Mouse (Mus musculus): Measurements from ENCODE around the gene Lmf1. TPM values are rescaled to one million over a fixed set of nuclear protein-coding genes. Genes with fewer than 3 reads are reported as not detected.

Lmf1 gene
- polyA plus RNA-seq, 1 experiment from 2014 or later, result 32.7 TPM

GRCm38 (mm10) chr17:25612537-25612936 lies 33.7 kb downstream of the Lmf1 start:
- Histone ChIP-seq H3K9me3 (ENCODE audit: low read length) (no peaks in the 10 kb centered on the region), H3K4me2 (replicated peaks; ENCODE audit: low read depth, low read length) (no peak overlapping the region), H3K4me1 (ENCODE audit: insufficient read depth, low read length) (peaks cover 24% of the 10 kb centered on the region), H3K4me3 (ENCODE audit: low read length) (no peak overlapping the region), H3K36me3 (ENCODE audit: insufficient read depth, low read length) (0 out of 2 replicates have a peak, but pooled peaks cover 10% of the 10 kb centered on the region), H3K9ac (replicated peaks; ENCODE audit: low read length) (no peak overlapping the region), H3K27ac (ENCODE audit: low read length) (no peak overlapping the region), H3K27me3 (ENCODE audit: insufficient read depth, low read length) (no peaks in the 10 kb centered on the region)
- no peak for ATAC-seq (ENCODE audit: low FRiP score, low TSS enrichment)
- WGBS, result 73% methylated on average over 9 of the region's 9 CpGs

GRCm38 (mm10) chr17:25613323-25613722 lies 34.4 kb downstream of the Lmf1 start:
- Histone ChIP-seq H3K36me3 (ENCODE audit: insufficient read depth, low read length) (0 out of 2 replicates have a peak, but pooled peaks cover 10% of the 10 kb centered on the region), H3K4me2 (replicated peaks; ENCODE audit: low read depth, low read length) (no peak overlapping the region), H3K27me3 (ENCODE audit: insufficient read depth, low read length) (no peaks in the 10 kb centered on the region), H3K4me3 (ENCODE audit: low read length) (no peak overlapping the region), H3K27ac (ENCODE audit: low read length) (no peak overlapping the region), H3K9ac (replicated peaks; ENCODE audit: low read length) (no peak overlapping the region), H3K4me1 (ENCODE audit: insufficient read depth, low read length) (peaks cover 24% of the 10 kb centered on the region), H3K9me3 (ENCODE audit: low read length) (no peaks in the 10 kb centered on the region)
- 93% methylated on average over 6 of the region's 6 CpGs for WGBS
- ATAC-seq (ENCODE audit: low FRiP score, low TSS enrichment), result no peak

- WGBS, result 91% methylated on average over 10 of the region's 10 CpGs
- Histone ChIP-seq H3K36me3 (ENCODE audit: insufficient read depth, low read length) (0 out of 2 replicates have a peak, but pooled peaks cover 10% of the 10 kb centered on the region), H3K9ac (replicated peaks; ENCODE audit: low read length) (no peak overlapping the region), H3K27ac (ENCODE audit: low read length) (no peak overlapping the region), H3K4me3 (ENCODE audit: low read length) (no peak overlapping the region), H3K9me3 (ENCODE audit: low read length) (no peaks in the 10 kb centered on the region), H3K27me3 (ENCODE audit: insufficient read depth, low read length) (no peaks in the 10 kb centered on the region), H3K4me1 (ENCODE audit: insufficient read depth, low read length) (peaks cover 14% of the 10 kb centered on the region), H3K4me2 (replicated peaks; ENCODE audit: low read depth, low read length) (no peak overlapping the region)
- no peak for ATAC-seq (ENCODE audit: low FRiP score, low TSS enrichment)
These were observed 36.0 kb downstream of the Lmf1 start for GRCm38 (mm10) chr17:25614723-25615510.

- no peak overlapping the region for H3K27ac ChIP-seq (ENCODE audit: low read length)
- 0 out of 2 replicates have a peak, but pooled peaks cover 3% of the 10 kb centered on the region for H3K36me3 ChIP-seq (ENCODE audit: insufficient read depth, low read length)
- no peak overlapping the region for H3K4me3 ChIP-seq (ENCODE audit: low read length)
- H3K9me3 ChIP-seq (ENCODE audit: low read length), result 0 out of 2 replicates have a peak, but pooled peaks cover 3% of the 10 kb centered on the region
- H3K4me2 ChIP-seq (replicated peaks; ENCODE audit: low read depth, low read length), result no peak overlapping the region
- H3K27me3 ChIP-seq (ENCODE audit: insufficient read depth, low read length), result no peaks in the 10 kb centered on the region
- H3K4me1 ChIP-seq (ENCODE audit: insufficient read depth, low read length), result peaks cover 2% of the 10 kb centered on the region; the same call in 1 of the 2 replicates
- WGBS, result 53% methylated on average over 16 of the region's 16 CpGs
- no peak for ATAC-seq (ENCODE audit: low FRiP score, low TSS enrichment)
- no peak overlapping the region for H3K9ac ChIP-seq (replicated peaks; ENCODE audit: low read length)
These were observed 39.7 kb downstream of the Lmf1 start for GRCm38 (mm10) chr17:25618508-25619056.

GRCm38 (mm10) chr17:25623441-25623840 lies 44.6 kb downstream of the Lmf1 start:
- H3K4me2 ChIP-seq (replicated peaks; ENCODE audit: low read depth, low read length), result no peak overlapping the region
- H3K27me3 ChIP-seq (ENCODE audit: insufficient read depth, low read length), result no peaks in the 10 kb centered on the region
- H3K9ac ChIP-seq (replicated peaks; ENCODE audit: low read length), result no peak overlapping the region
- no peak overlapping the region for H3K27ac ChIP-seq (ENCODE audit: low read length)
- 0 out of 2 replicates have a peak, but pooled peaks cover 2% of the 10 kb centered on the region for H3K4me1 ChIP-seq (ENCODE audit: insufficient read depth, low read length)
- no peak for ATAC-seq (ENCODE audit: low FRiP score, low TSS enrichment)
- H3K9me3 ChIP-seq (ENCODE audit: low read length), result 0 out of 2 replicates have a peak, but pooled peaks cover 3% of the 10 kb centered on the region
- WGBS, result 72% methylated on average over 4 of the region's 4 CpGs
- H3K4me3 ChIP-seq (ENCODE audit: low read length), result no peak overlapping the region
- no peaks in the 10 kb centered on the region for H3K36me3 ChIP-seq (ENCODE audit: insufficient read depth, low read length)

- WGBS, result 60% methylated on average over 11 of the region's 11 CpGs
- no peaks in the 10 kb centered on the region for H3K27me3 ChIP-seq (ENCODE audit: insufficient read depth, low read length)
- no peak overlapping the region for H3K9ac ChIP-seq (replicated peaks; ENCODE audit: low read length)
- H3K4me3 ChIP-seq (ENCODE audit: low read length), result no peak overlapping the region
- no peak overlapping the region for H3K27ac ChIP-seq (ENCODE audit: low read length)
- 0 out of 2 replicates have a peak, but pooled peaks cover 3% of the 10 kb centered on the region for H3K9me3 ChIP-seq (ENCODE audit: low read length)
- no peaks in the 10 kb centered on the region for H3K4me1 ChIP-seq (ENCODE audit: insufficient read depth, low read length)
- no peak for ATAC-seq (ENCODE audit: low FRiP score, low TSS enrichment)
- H3K36me3 ChIP-seq (ENCODE audit: insufficient read depth, low read length), result no peaks in the 10 kb centered on the region
- no peak overlapping the region for H3K4me2 ChIP-seq (replicated peaks; ENCODE audit: low read depth, low read length)
These were observed 45.0 kb downstream of the Lmf1 start for GRCm38 (mm10) chr17:25623935-25624334.

GRCm38 (mm10) chr17:25624446-25625119 lies 45.7 kb downstream of the Lmf1 start:
- Histone ChIP-seq H3K9ac (replicated peaks; ENCODE audit: low read length) (no peak overlapping the region), H3K36me3 (ENCODE audit: insufficient read depth, low read length) (no peaks in the 10 kb centered on the region), H3K4me3 (ENCODE audit: low read length) (no peak overlapping the region), H3K4me1 (ENCODE audit: insufficient read depth, low read length) (no peaks in the 10 kb centered on the region), H3K27me3 (ENCODE audit: insufficient read depth, low read length) (no peaks in the 10 kb centered on the region), H3K27ac (ENCODE audit: low read length) (no peak overlapping the region), H3K4me2 (replicated peaks; ENCODE audit: low read depth, low read length) (no peak overlapping the region), H3K9me3 (ENCODE audit: low read length) (0 out of 2 replicates have a peak, but pooled peaks cover 3% of the 10 kb centered on the region)
- no peak for ATAC-seq (ENCODE audit: low FRiP score, low TSS enrichment)
- WGBS, result 67% methylated on average over 13 of the region's 13 CpGs

GRCm38 (mm10) chr17:25625282-25625681 lies 46.4 kb downstream of the Lmf1 start:
- H3K9ac ChIP-seq (replicated peaks; ENCODE audit: low read length), result no peak overlapping the region
- WGBS, result 70% methylated on average over 7 of the region's 7 CpGs

GRCm38 (mm10) chr17:25626196-25627043 lies 47.5 kb downstream of the Lmf1 start:
- WGBS, result 47% methylated on average over 20 of the region's 20 CpGs
- Histone ChIP-seq H3K9me3 (ENCODE audit: low read length) (no peaks in the 10 kb centered on the region), H3K36me3 (ENCODE audit: insufficient read depth, low read length) (no peaks in the 10 kb centered on the region), H3K4me1 (ENCODE audit: insufficient read depth, low read length) (no peaks in the 10 kb centered on the region), H3K4me2 (replicated peaks; ENCODE audit: low read depth, low read length) (no peak overlapping the region), H3K4me3 (ENCODE audit: low read length) (no peak overlapping the region), H3K27me3 (ENCODE audit: insufficient read depth, low read length) (no peaks in the 10 kb centered on the region), H3K27ac (ENCODE audit: low read length) (no peak overlapping the region), H3K9ac (replicated peaks; ENCODE audit: low read length) (no peak overlapping the region)
- ATAC-seq (ENCODE audit: low FRiP score, low TSS enrichment), result no peak

More at GRCm38 (mm10) chr17:25625282-25625681, 46.4 kb downstream of the Lmf1 start:
- ATAC-seq (ENCODE audit: low FRiP score, low TSS enrichment), result no peak
- H3K9me3 ChIP-seq (ENCODE audit: low read length), result 0 out of 2 replicates have a peak, but pooled peaks cover 3% of the 10 kb centered on the region
- no peaks in the 10 kb centered on the region for H3K4me1 ChIP-seq (ENCODE audit: insufficient read depth, low read length)
- no peak overlapping the region for H3K4me2 ChIP-seq (replicated peaks; ENCODE audit: low read depth, low read length)
- H3K36me3 ChIP-seq (ENCODE audit: insufficient read depth, low read length), result no peaks in the 10 kb centered on the region
- no peak overlapping the region for H3K27ac ChIP-seq (ENCODE audit: low read length)
- no peaks in the 10 kb centered on the region for H3K27me3 ChIP-seq (ENCODE audit: insufficient read depth, low read length)
- no peak overlapping the region for H3K4me3 ChIP-seq (ENCODE audit: low read length)

All from kidney, embryonic 16.5 days (tissue).